Mouse (Mus musculus) A20 (cell line): ENCODE data around the gene Psma6.
A peak's percentile ranks its signal among the peaks of the same experiment; 100 is the strongest.

Experiments
- DNase-seq: peaks from one replicate; pipeline ENCODE4 v3.0.0-alpha.2; 2011; ENCODE audit warnings: low read depth, low spot score

Gene Psma6

GRCm38 (mm10) chr12:55463992-55464845 lies 80.2 kb downstream of the Psma6 start:
- DNase-seq = no peak

DNA sequence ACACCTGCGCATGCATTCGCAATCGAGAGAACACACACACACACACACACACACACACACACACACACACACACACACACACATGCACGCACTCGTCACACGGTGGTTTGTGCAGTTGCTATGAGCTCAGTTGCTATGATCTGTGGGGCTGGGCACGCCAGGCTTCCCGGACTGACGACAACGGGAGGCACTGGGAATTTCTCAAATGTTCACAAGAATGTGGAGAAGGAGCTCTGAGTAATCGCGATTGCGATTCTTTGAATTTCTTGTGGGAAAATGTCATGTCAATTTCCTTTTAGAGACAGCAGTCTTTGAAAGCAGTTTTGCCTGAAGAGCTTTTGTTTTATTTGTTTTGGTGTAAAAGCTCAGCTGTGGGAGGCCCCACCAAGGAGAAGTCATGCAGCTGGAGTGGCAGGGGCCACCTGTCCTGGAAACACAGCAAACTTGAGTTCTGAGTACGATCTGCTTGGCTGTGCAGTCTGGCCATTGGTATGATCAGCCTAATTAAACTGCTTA lies 80.9 kb downstream of the Psma6 start:
- peak; percentile 76 for DNase-seq

- peak; percentile 73 for DNase-seq
Observed at GRCm38 (mm10) chr12:55465401-55465983, 81.5 kb downstream of the Psma6 start.

GRCm38 (mm10) chr12:55466088-55466701 lies 82.2 kb downstream of the Psma6 start:
- peak; percentile 29 for DNase-seq

DNA sequence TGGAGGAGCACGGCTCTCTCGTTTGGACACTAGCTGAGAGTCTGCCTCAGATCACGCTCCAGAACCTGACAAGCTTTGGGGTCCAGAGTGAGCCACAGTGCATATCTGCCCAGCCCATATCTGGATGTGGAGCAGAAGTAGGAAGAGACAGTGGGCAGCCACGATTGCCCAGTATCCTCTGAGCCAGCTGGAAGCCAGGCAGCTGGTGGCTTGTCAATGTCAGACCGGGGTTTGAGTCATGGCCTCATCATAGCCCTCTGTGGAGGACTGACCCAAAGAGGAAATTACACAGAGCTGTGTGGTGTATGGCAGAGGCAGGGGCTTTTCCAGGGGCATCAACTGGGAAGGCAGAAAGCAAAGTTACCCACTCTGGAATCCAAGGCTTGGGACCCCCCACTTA lies 82.8 kb downstream of the Psma6 start:
- DNase-seq = no peak

DNA sequence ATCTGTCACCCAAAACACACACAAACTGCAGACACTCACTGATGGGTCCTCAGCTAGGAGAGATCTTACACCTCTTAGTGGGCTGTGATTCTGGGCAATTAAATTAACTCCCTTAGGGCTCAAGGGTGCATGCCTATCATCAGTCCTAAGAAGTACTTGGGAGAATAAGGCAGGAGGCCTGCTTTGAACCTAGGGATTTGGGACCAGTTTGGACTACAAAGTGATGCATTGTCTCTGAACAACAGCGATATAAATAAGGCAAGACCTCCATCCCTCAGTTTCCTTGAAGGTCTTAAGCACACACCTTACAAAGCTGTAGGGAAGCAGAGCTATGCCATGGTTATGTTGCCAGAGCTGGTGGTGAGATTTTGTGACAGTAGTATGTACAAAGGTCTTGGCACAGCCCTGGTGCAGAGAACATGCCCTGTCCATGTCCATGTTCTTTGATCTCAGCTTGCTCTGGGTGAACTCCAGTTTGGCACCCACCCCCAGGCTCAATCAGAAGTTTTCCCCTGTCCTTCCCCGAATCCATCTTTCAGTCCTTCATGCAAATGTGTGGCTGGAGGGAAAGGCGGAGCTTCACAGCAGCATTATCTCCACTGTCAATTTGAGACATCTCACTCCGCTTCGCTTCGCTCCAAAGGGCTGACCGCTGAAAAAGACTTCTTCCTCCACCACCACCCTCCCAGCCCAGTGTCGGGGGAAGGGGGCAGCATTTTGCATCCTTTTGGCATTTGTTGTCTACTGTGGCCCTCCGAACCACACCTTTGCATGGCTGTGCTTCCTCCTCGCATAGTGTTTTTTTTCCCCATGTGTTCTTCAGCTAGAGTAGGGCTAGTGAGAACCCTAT lies 83.5 kb downstream of the Psma6 start:
- peak; percentile 67 for DNase-seq
